In the genomic region with DNA sequence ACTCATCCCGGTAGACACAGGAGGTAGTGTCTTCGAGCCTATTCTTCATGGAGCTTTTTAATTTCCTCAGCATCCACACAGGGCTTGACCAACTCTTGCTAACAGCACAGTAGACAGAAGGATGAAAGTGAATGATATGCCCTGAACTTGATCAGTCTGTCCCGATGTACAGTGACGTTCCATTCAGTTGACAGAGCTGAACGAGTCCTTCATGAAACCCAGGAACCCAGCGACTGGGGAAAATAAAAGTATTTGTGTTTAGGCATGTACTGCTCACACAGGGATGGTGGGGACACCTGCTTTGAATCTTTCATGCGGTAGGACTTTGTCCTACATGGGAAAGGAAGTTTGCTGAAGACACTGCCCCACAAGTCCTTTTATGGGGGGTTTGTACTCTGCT, we compare ENCODE assay signal across 22 mouse cellular contexts.
DNase-seq lines count a peak whose midpoint lies in the region; ATAC-seq and TF ChIP-seq lines count a peak whose summit lies in the region.
"Had no signal": no experiment of that assay in that cellular context is flagged by ENCODE, and none has a peak within 500 bp of the region (broad histone marks: within the 10 kb centered on the region; RNA-seq: fewer than 3 reads in every experiment).

No protein-coding gene starts in this region.

- H3K27ac ChIP-seq in left cerebral cortex, adult 2 months = peak overlapping the region; percentile 83
- H3K27ac ChIP-seq in thymus, adult 2 months (ENCODE audit: control insufficient read depth, insufficient read depth, low read length) = peak overlapping the region; percentile 64
- peak overlapping the region; percentile 91 for H3K27ac ChIP-seq in embryonic fibroblast, embryonic 13.5 days (ENCODE audit: insufficient read depth, low read length)
- no peak overlapping the region for H3K27ac ChIP-seq in intestine, embryonic 16.5 days (ENCODE audit: low read length)
- H3K27ac ChIP-seq: forebrain, embryonic 10.5 days; gastrocnemius, adult 2 months had no signal

- no peak for TF ChIP-seq CTCF in left cerebral cortex, adult 2 months (IDR thresholded peaks at IDR 0.05)
- TF ChIP-seq CTCF in thymus, adult 2 months (IDR thresholded peaks at IDR 0.05; ENCODE audit: borderline replicate concordance, control insufficient read depth, extremely low read depth, insufficient read depth, low read length, poor library complexity) = no peak
- no peak for TF ChIP-seq CTCF in embryonic fibroblast, embryonic 13.5 days (IDR thresholded peaks at IDR 0.05; ENCODE audit: borderline replicate concordance, insufficient read depth, low read length)

- WGBS in thymus, adult 2 months = 76% methylated on average over 7 of the region's 7 CpGs
- 87% methylated on average over 7 of the region's 7 CpGs for WGBS in intestine, embryonic 16.5 days

- no peak for TF ChIP-seq POLR2A in thymus, adult 2 months (IDR thresholded peaks at IDR 0.05; ENCODE audit: control insufficient read depth, extremely low read depth, insufficient read depth, low read length, poor library complexity)
- TF ChIP-seq POLR2A in embryonic fibroblast, embryonic 13.5 days (IDR thresholded peaks at IDR 0.05; ENCODE audit: low read depth, low read length) = no peak

- no peaks in the 10 kb centered on the region; the same call in 1 of the 2 replicates for H3K9me3 ChIP-seq in intestine, embryonic 16.5 days (ENCODE audit: control insufficient read depth, low read length)
- H3K9me3 ChIP-seq: embryonic facial prominence, embryonic 10.5 days; hindbrain, embryonic 15.5 days had no signal

- H3K4me2 ChIP-seq in intestine, embryonic 16.5 days (ENCODE audit: low read depth, low read length) = no peak overlapping the region
- H3K4me2 ChIP-seq: heart, embryonic 12.5 days; hindbrain, embryonic 15.5 days had no signal

- H3K4me3 ChIP-seq in left cerebral cortex, adult 2 months = no peak overlapping the region
- no peak overlapping the region for H3K4me3 ChIP-seq in thymus, adult 2 months (ENCODE audit: control insufficient read depth, insufficient read depth, low read length)
- H3K4me3 ChIP-seq in embryonic fibroblast, embryonic 13.5 days (ENCODE audit: insufficient read depth, low read length) = no peak overlapping the region
- H3K4me3 ChIP-seq in intestine, embryonic 16.5 days (ENCODE audit: low read length) = no peak overlapping the region
- H3K4me3 ChIP-seq: embryonic facial prominence, embryonic 10.5 days; erythroblast, embryonic 14.5 days; forebrain, embryonic 10.5 days; gastrocnemius, adult 2 months; heart, embryonic 12.5 days; hindbrain, embryonic 15.5 days had no signal

- no peaks in the 10 kb centered on the region for H3K4me1 ChIP-seq in thymus, adult 2 months (replicated peaks; ENCODE audit: control insufficient read depth, insufficient read depth, low read length)
- peaks cover 20% of the 10 kb centered on the region for H3K4me1 ChIP-seq in embryonic fibroblast, embryonic 13.5 days (ENCODE audit: control insufficient read depth, insufficient read depth, low read length)
- no peaks in the 10 kb centered on the region for H3K4me1 ChIP-seq in intestine, embryonic 16.5 days (ENCODE audit: control insufficient read depth, insufficient read depth, low read length)

- ATAC-seq in intestine, embryonic 16.5 days = no peak
- ATAC-seq: forebrain, embryonic 14.5 days had no signal

- no peaks in the 10 kb centered on the region for H3K36me3 ChIP-seq in thymus, adult 2 months (ENCODE audit: control insufficient read depth, insufficient read depth, low read length)
- H3K36me3 ChIP-seq in intestine, embryonic 16.5 days (ENCODE audit: control insufficient read depth, insufficient read depth, low read length) = no peaks in the 10 kb centered on the region
- H3K36me3 ChIP-seq: forebrain, embryonic 10.5 days; G1E; heart, embryonic 12.5 days; hindbrain, embryonic 15.5 days had no signal

- DNase-seq in left cerebral cortex, adult 2 months (ENCODE audit: extremely low spot score in 1 of 2, low spot score in 2 of 2) = no peak
- no peak for DNase-seq in left cerebral cortex, adult 9 months (ENCODE audit: low spot score in 2 of 2)
- DNase-seq in thymus, adult 2 months = no peak
- no peak for DNase-seq in thymus, postnatal 36 days
- DNase-seq in adipocyte (ENCODE audit: low spot score) = no peak
- DNase-seq in lung, postnatal 10 days = no peak
- DNase-seq: adrenal gland, adult 2 months; adrenal gland, postnatal 25 days; cerebellum, adult 18-20 months; cerebellum, adult 9-11 months; cerebellum, postnatal 36 days; gastrocnemius, adult 2 months; gastrocnemius, postnatal 25 days had no signal

- H3K9ac ChIP-seq in intestine, embryonic 16.5 days (ENCODE audit: low read depth, low read length) = no peak overlapping the region
- H3K9ac ChIP-seq: heart, embryonic 12.5 days; hindbrain, embryonic 15.5 days had no signal

- intact Hi-C loops in left cerebral cortex, adult 2 months (cut with DNase I) = no loop called here

- H3K27me3 ChIP-seq in thymus, adult 2 months (ENCODE audit: control insufficient read depth, insufficient read depth, low read length) = no peaks in the 10 kb centered on the region
- H3K27me3 ChIP-seq in intestine, embryonic 16.5 days (replicated peaks; ENCODE audit: control insufficient read depth, insufficient read depth, low read length) = no peaks in the 10 kb centered on the region
- H3K27me3 ChIP-seq: heart, embryonic 12.5 days; hindbrain, embryonic 15.5 days had no signal
